Mouse (Mus musculus) midbrain, postnatal 0 days (tissue): ENCODE results near the gene Sertad3. TPM values are rescaled to one million over a fixed set of nuclear protein-coding genes. Genes with fewer than 3 reads are reported as not detected.
"Not testable (repeated sequence)": the region's sequence is repeated elsewhere in the genome, so short reads cannot be mapped to it uniquely, and the experiment has no call there.

Experiments
- ATAC-seq: fragments of 200-750 bp; cut with Nextera tagmentation; 2 replicates; pipeline ENCODE4 v1.8.0; 2017; ENCODE audit warnings: moderate number of reproducible peaks, mild to moderate bottlenecking, moderate TSS enrichment, moderate library complexity; ENCODE audit not compliant: low FRiP score
- DNase-seq: peaks from one replicate; pipeline ENCODE4 v3.0.0-alpha.2; 2015; ENCODE audit warnings: low spot score
- H3K27ac ChIP-seq: fragments of 300-500 bp; sonication (generic); 2 replicates; pipeline ENCODE4 v1.5.1; 2014; ENCODE audit warnings: low read depth, mild to moderate bottlenecking, low read length, mixed read lengths
- H3K27me3 ChIP-seq: fragments of 300-500 bp; sonication (generic); 2 replicates; pipeline ENCODE4 v1.6.1; 2014; ENCODE audit warnings: low read length, control low read depth, mixed read lengths; ENCODE audit not compliant: insufficient read depth
- H3K36me3 ChIP-seq: fragments of 300-500 bp; sonication (generic); 2 replicates; pipeline ENCODE4 v1.6.1; 2014; ENCODE audit warnings: low read length, control low read depth, mixed read lengths; ENCODE audit not compliant: insufficient read depth
- H3K4me1 ChIP-seq: fragments of 300-500 bp; sonication (generic); 2 replicates; pipeline ENCODE4 v1.6.1; 2014; ENCODE audit warnings: mild to moderate bottlenecking, control low read depth, antibody characterized with exemption, low read length, mixed read lengths; ENCODE audit not compliant: insufficient read depth
- H3K4me2 ChIP-seq: fragments of 300-500 bp; sonication (generic); 2 replicates; pipeline ENCODE4 v1.6.1; 2014; ENCODE audit warnings: low read depth, mild to moderate bottlenecking, low read length, mixed read lengths; ENCODE audit not compliant: poor library complexity, severe bottlenecking
- H3K4me3 ChIP-seq: fragments of 300-500 bp; sonication (generic); 2 replicates; pipeline ENCODE4 v1.5.1; 2014; ENCODE audit warnings: low read depth, mild to moderate bottlenecking, low read length, moderate library complexity
- H3K9ac ChIP-seq: fragments of 300-500 bp; sonication (generic); replicated peaks from 2 replicates; pipeline ENCODE4 v1.6.1; 2014; ENCODE audit warnings: mild to moderate bottlenecking, low read length, moderate library complexity, mixed read lengths; ENCODE audit not compliant: poor library complexity, severe bottlenecking
- H3K9me3 ChIP-seq: fragments of 300-500 bp; sonication (generic); 2 replicates; pipeline ENCODE4 v1.6.1; 2016; ENCODE audit warnings: low read length, control low read depth
- CTCF ChIP-seq: IDR thresholded peaks from 2 replicates; pipeline ENCODE4 v1.5.1; 2016; ENCODE audit warnings: antibody characterized with exemption, mild to moderate bottlenecking
- WGBS: fragments of 180-500 bp; shearing (Covaris S2); extraction: QIAGEN DNeasy Blood & Tissue Kit; methylation state at CpG from one replicate; pipeline ENCODE4 v1.1.7; 2014; 5-methylcytosine and 5-hydroxymethylcytosine counted together
- polyA plus RNA-seq: library from polyadenylated mRNA; unstranded; fragments of >200 nt; fragmentation: Nextera tagmentation; extraction: Ambion mirVana; gene quantifications from 2 replicates; pipeline ENCODE4 v1.2.1, GENCODE M21; 2015
- total RNA-seq: library from RNA; depleted of rRNA; stranded (reverse); fragments of >200 nt; gene quantifications from 2 replicates; pipeline ENCODE4 v1.2.3, GENCODE M21; 2014

Gene Sertad3
- total and polyA plus RNA-seq, 2 experiments from 2014 or later, result 4.3 to 5.0 TPM

DNA sequence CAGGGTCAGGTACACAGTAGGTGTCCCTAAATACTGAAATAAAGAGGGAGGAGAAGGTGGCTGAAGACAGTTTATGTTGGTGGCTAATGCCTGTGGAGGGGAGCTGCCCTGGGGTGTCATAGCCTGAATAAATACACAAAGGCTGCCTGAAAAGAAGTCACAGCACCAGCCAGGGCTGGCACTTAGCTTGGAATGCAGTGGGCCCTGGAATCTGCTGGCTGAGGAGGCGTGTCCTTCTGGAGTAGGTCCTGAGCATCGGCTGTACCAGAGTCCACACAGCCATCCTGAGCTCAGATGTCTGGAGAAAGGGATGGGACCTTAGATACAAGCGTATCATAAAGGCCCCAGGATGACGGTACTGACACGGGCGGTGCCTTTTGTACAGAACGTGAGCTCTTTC lies 18.3 kb downstream of the Sertad3 start:
- TF ChIP-seq CTCF, result no peak
- Histone ChIP-seq H3K36me3 (no peaks in the 10 kb centered on the region), H3K4me3 (no peak overlapping the region), H3K9ac (no peak overlapping the region), H3K27me3 (no peaks in the 10 kb centered on the region), H3K4me1 (no peaks in the 10 kb centered on the region), H3K4me2 (no peak overlapping the region), H3K9me3 (no peaks in the 10 kb centered on the region), H3K27ac (no peak overlapping the region)
- no peak for DNase-seq
- no peak for ATAC-seq
- 83% methylated on average over 7 of the region's 7 CpGs for WGBS

DNA sequence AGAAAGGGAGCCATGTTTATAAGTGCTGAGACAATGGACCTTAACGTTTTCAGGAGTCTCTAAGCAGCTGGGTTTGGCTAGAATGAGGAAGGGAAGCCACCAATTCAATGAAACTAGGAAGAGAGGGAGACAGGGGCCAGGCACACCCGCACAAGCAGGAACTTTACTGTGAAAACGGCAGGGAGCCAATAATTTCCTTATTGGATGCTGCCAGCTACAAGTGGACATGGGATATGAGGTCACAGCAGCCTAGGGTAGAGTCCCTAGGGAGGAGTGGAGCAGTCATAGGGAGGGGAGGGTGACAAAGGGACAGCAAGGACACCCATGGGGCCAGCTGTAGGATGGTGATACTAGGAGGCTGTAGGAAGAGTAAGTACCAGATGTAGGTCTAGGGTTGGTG lies 19.5 kb downstream of the Sertad3 start:
- DNase-seq (no peak), ATAC-seq (no peak)
- 69% methylated on average over 3 of the region's 3 CpGs for WGBS
- H3K4me2 ChIP-seq, result no peak overlapping the region
- no peaks in the 10 kb centered on the region for H3K9me3 ChIP-seq
- H3K9ac ChIP-seq, result no peak overlapping the region
- H3K36me3 ChIP-seq, result no peaks in the 10 kb centered on the region
- no peak for TF ChIP-seq CTCF
- no peak overlapping the region for H3K4me3 ChIP-seq
- H3K4me1 ChIP-seq, result no peaks in the 10 kb centered on the region
- H3K27me3 ChIP-seq, result no peaks in the 10 kb centered on the region
- no peak overlapping the region for H3K27ac ChIP-seq

DNA sequence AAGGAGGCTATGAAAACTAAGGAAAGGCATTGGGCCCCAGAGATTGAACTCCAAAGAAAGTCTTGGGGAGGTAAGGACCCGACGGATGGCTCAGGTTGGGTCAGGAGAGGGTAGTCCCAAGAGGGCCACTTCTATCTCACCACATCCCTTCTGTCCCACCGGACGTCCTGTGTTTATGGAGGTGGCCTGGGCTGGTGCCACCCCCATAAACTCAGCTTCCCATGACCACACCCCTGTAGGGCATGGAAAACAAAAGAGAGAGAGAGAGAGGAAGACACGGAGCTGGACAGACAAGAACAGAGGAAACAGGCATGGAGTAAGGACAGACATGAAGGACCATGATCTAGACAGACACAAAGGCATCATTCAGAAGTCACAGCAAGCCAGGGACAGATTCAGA lies 19.9 kb downstream of the Sertad3 start:
- H3K4me3 ChIP-seq, result no peak overlapping the region
- WGBS, result 89% methylated on average over 5 of the region's 5 CpGs
- H3K27me3 ChIP-seq, result no peaks in the 10 kb centered on the region
- no peak for ATAC-seq
- no peaks in the 10 kb centered on the region for H3K36me3 ChIP-seq
- H3K4me1 ChIP-seq, result no peaks in the 10 kb centered on the region
- no peak overlapping the region for H3K27ac ChIP-seq
- no peak for DNase-seq
- no peak overlapping the region for H3K4me2 ChIP-seq
- H3K9me3 ChIP-seq, result no peaks in the 10 kb centered on the region
- H3K9ac ChIP-seq, result no peak overlapping the region
- no peak for TF ChIP-seq CTCF

DNA sequence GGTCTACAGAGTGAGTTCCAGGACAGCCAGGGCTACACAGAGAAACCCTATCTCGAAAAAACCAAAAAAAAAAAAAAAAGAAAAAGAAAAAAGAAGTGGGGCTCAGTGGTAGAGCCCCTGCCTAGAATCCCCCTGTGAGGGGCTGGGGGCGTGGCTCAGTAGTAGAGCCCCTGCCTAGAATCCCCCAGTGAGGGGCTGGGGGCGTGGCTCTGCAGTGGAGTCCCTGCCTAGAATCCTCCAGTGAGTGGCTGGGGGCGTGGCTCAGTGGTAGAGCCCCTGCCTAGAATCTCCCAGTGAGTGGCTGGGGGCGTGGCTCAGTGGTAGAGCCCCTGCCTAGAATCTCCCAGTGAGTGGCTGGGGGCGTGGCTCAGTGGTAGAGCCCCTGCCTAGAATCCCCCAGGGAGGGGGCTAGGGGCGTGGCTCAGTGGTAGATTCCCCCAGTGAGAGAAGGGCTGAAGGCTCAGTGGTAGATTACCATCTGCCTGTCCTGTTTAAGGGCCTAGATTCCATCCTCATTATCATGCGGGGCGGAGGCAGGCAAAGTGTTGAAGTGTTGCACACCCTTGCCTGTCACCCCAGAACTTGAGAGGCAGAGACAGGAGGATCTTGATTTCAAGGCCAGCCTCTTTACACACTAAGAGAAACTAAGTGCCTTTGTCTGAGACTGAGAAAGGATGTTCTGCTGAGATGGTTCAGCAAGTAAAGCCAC lies 21.2 kb downstream of the Sertad3 start:
- not testable (repeated sequence) for ATAC-seq, H3K4me1 ChIP-seq, H3K4me3 ChIP-seq, H3K9ac ChIP-seq, H3K36me3 ChIP-seq, H3K9me3 ChIP-seq, DNase-seq, H3K4me2 ChIP-seq, H3K27me3 ChIP-seq, H3K27ac ChIP-seq
- 83% methylated on average over 8 of the region's 9 CpGs for WGBS

DNA sequence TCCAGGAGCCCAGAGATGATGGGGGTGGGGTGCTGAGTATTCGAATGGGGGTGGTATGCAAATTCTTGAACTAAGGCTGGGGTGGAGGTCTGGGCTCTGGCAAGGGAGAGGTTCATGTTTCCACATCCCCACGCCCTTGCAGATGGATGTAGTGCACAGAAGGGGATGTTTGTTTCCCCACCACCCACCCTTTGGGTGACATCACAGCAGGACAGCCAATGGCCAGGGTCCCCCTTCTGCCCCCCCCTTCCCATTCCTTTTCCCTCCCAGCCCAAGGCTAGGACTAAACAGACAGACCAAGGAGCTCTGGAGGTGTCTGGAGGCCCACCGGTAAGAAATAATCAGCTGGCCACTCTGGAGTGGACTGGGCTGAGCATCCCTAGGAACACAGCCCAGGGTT lies 25.5 kb downstream of the Sertad3 start, which contains the start of gene Prx:
Prx (plus strand) TSS at position 289 of the 400 bp plus-strand sequence.
- DNase-seq (no peak), ATAC-seq (no peak)
- no peak within 1 kb of the TSS for H3K27ac ChIP-seq
- H3K4me3 ChIP-seq, result no peak within 1 kb of the TSS
- H3K9ac ChIP-seq, result no peak within 1 kb of the TSS
- no peak within 1 kb of the TSS for H3K4me2 ChIP-seq
- H3K36me3 ChIP-seq, result no peaks in the 10 kb centered on the region
- H3K9me3 ChIP-seq, result no peaks in the 10 kb centered on the region
- WGBS, result 61% methylated on average over 3 of the region's 3 CpGs
- no peaks in the 10 kb centered on the region for H3K27me3 ChIP-seq
- no peak for TF ChIP-seq CTCF
- no peaks in the 10 kb centered on the region for H3K4me1 ChIP-seq

DNA sequence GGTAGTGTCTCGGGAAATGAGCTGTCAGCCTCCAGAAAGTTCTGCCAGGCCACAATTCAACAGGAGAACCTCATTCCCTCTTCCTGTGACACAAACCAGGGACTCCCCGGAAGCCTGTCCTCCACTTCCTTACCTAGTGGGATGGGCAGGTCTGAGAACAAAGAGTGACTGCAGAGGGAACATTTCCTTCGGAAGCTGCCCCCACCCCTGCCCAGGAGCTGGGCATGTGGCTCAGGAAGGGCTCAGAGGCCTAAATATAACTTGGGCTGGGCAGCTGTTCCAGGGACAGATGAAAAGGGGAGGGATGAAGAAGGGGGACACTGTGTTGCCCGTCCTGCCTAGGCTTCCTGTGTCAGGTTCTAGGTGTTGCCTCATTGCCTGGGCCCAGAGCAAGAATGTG lies 28.1 kb downstream of the Sertad3 start:
- Histone ChIP-seq H3K9me3 (no peaks in the 10 kb centered on the region), H3K4me3 (no peak overlapping the region), H3K36me3 (no peaks in the 10 kb centered on the region), H3K4me1 (no peaks in the 10 kb centered on the region; the same call in 1 of the 2 replicates), H3K4me2 (no peak overlapping the region), H3K9ac (no peak overlapping the region), H3K27ac (no peak overlapping the region), H3K27me3 (no peaks in the 10 kb centered on the region)
- TF ChIP-seq CTCF, result no peak
- no peak for DNase-seq
- no peak for ATAC-seq
- WGBS, result 83% methylated on average over 4 of the region's 4 CpGs
